Mouse (Mus musculus) midbrain, embryonic 13.5 days (tissue): ENCODE measurements at regions not wholly inside any gene's neighbourhood (a gene's known extent, or its start where the extent isn't known, plus 50 kb on each side); places are given as distances from the start of the nearest gene placed in this dataset.

Experiments used
- ATAC-seq: fragments of 200-750 bp; cut with Nextera tagmentation; 2 replicates; pipeline ENCODE4 v1.8.0; 2017; ENCODE audit warnings: mild to moderate bottlenecking, moderate TSS enrichment, moderate library complexity
- H3K27ac ChIP-seq: fragments of 300-500 bp; sonication (generic); 2 replicates; pipeline ENCODE4 v1.5.1; 2015; ENCODE audit warnings: inconsistent platforms, mild to moderate bottlenecking, moderate library complexity
- H3K27me3 ChIP-seq: fragments of 300-500 bp; sonication (generic); 2 replicates; pipeline ENCODE4 v1.6.1; 2015; ENCODE audit warnings: mild to moderate bottlenecking, inconsistent platforms
- H3K36me3 ChIP-seq: fragments of 300-500 bp; sonication (generic); 2 replicates; pipeline ENCODE4 v1.6.1; 2015; ENCODE audit warnings: mild to moderate bottlenecking, inconsistent platforms
- H3K4me1 ChIP-seq: fragments of 300-500 bp; sonication (generic); replicated peaks from 2 replicates; pipeline ENCODE4 v1.6.1; 2015; ENCODE audit warnings: inconsistent platforms
- H3K4me2 ChIP-seq: fragments of 300-500 bp; sonication (generic); replicated peaks from 2 replicates; pipeline ENCODE4 v1.6.1; 2015; ENCODE audit warnings: moderate library complexity, mild to moderate bottlenecking, inconsistent platforms
- H3K4me3 ChIP-seq: fragments of 300-500 bp; sonication (generic); replicated peaks from 2 replicates; pipeline ENCODE4 v1.5.1; 2015; ENCODE audit warnings: mild to moderate bottlenecking, inconsistent platforms
- H3K9ac ChIP-seq: fragments of 300-500 bp; sonication (generic); replicated peaks from 2 replicates; pipeline ENCODE4 v1.6.1; 2015; ENCODE audit warnings: mild to moderate bottlenecking, inconsistent platforms
- H3K9me3 ChIP-seq: fragments of 300-500 bp; sonication (generic); 2 replicates; pipeline ENCODE4 v1.6.1; 2016; ENCODE audit warnings: mild to moderate bottlenecking, inconsistent platforms
- WGBS: fragments of 180-500 bp; shearing (Covaris S2); methylation state at CpG from one replicate; pipeline ENCODE4 v1.1.7; 2015; 5-methylcytosine and 5-hydroxymethylcytosine counted together

- WGBS = 82% methylated on average over 2 of the region's 2 CpGs
- no peaks in the 10 kb centered on the region for H3K27me3 ChIP-seq
- H3K9ac ChIP-seq = no peak overlapping the region
- H3K4me2 ChIP-seq = no peak overlapping the region
- no peak for ATAC-seq
- no peak overlapping the region for H3K4me3 ChIP-seq
- no peaks in the 10 kb centered on the region for H3K36me3 ChIP-seq
- no peaks in the 10 kb centered on the region for H3K9me3 ChIP-seq
- no peak overlapping the region for H3K27ac ChIP-seq
- H3K4me1 ChIP-seq = no peaks in the 10 kb centered on the region
These were observed 837.9 kb downstream of the Tmem132b start for GRCm38 (mm10) chr5:126369436-126369835.

- Histone ChIP-seq H3K27me3 (no peaks in the 10 kb centered on the region), H3K4me2 (no peak overlapping the region), H3K4me3 (no peak overlapping the region), H3K27ac (no peak overlapping the region), H3K9ac (no peak overlapping the region), H3K36me3 (no peaks in the 10 kb centered on the region), H3K9me3 (no peaks in the 10 kb centered on the region), H3K4me1 (no peaks in the 10 kb centered on the region)
- WGBS = 63% methylated on average over 1 of the region's 1 CpGs
- ATAC-seq = no peak
These were observed 849.3 kb upstream of the Tmem132c start for GRCm38 (mm10) chr5:126392306-126392705.

GRCm38 (mm10) chr5:126395331-126395730 lies 846.3 kb upstream of the Tmem132c start:
- WGBS = 46% methylated on average over 8 of the region's 8 CpGs
- no peaks in the 10 kb centered on the region for H3K9me3 ChIP-seq
- H3K4me3 ChIP-seq = no peak overlapping the region
- no peaks in the 10 kb centered on the region for H3K4me1 ChIP-seq
- no peaks in the 10 kb centered on the region for H3K27me3 ChIP-seq
- no peak overlapping the region for H3K27ac ChIP-seq
- H3K36me3 ChIP-seq = no peaks in the 10 kb centered on the region
- H3K4me2 ChIP-seq = no peak overlapping the region
- H3K9ac ChIP-seq = no peak overlapping the region
- no peak for ATAC-seq

- Histone ChIP-seq H3K9ac (no peak overlapping the region), H3K9me3 (no peaks in the 10 kb centered on the region), H3K4me3 (no peak overlapping the region), H3K27ac (no peak overlapping the region), H3K36me3 (no peaks in the 10 kb centered on the region), H3K4me2 (no peak overlapping the region), H3K4me1 (no peaks in the 10 kb centered on the region), H3K27me3 (no peaks in the 10 kb centered on the region)
- WGBS = 81% methylated on average over 1 of the region's 1 CpGs
- no peak for ATAC-seq
These were observed 809.9 kb upstream of the Tmem132c start for GRCm38 (mm10) chr5:126431748-126432147.

GRCm38 (mm10) chr5:126438696-126439095 lies 802.9 kb upstream of the Tmem132c start:
- Histone ChIP-seq H3K9ac (no peak overlapping the region), H3K27me3 (no peaks in the 10 kb centered on the region), H3K27ac (no peak overlapping the region), H3K9me3 (no peaks in the 10 kb centered on the region), H3K4me2 (no peak overlapping the region), H3K36me3 (no peaks in the 10 kb centered on the region), H3K4me1 (no peaks in the 10 kb centered on the region), H3K4me3 (no peak overlapping the region)
- no peak for ATAC-seq
- whole genome bisulfite sequencing = 98% methylated on average over 1 of the region's 1 CpGs

- no peak overlapping the region for H3K9ac ChIP-seq
- H3K4me1 ChIP-seq = no peaks in the 10 kb centered on the region
- no peaks in the 10 kb centered on the region for H3K9me3 ChIP-seq
- no peak overlapping the region for H3K4me3 ChIP-seq
- H3K4me2 ChIP-seq = no peak overlapping the region
- no peaks in the 10 kb centered on the region for H3K27me3 ChIP-seq
- 88% methylated on average over 1 of the region's 1 CpGs for WGBS
- no peak for ATAC-seq
- H3K27ac ChIP-seq = no peak overlapping the region
- no peaks in the 10 kb centered on the region for H3K36me3 ChIP-seq
These were observed 801.1 kb upstream of the Tmem132c start for GRCm38 (mm10) chr5:126440516-126440915.

- Histone ChIP-seq H3K4me1 (0 out of 2 replicates have a peak, but pooled peaks cover 4% of the 10 kb centered on the region), H3K9ac (no peak overlapping the region), H3K4me3 (no peak overlapping the region), H3K4me2 (no peak overlapping the region), H3K36me3 (no peaks in the 10 kb centered on the region), H3K27me3 (no peaks in the 10 kb centered on the region), H3K9me3 (no peaks in the 10 kb centered on the region), H3K27ac (no peak overlapping the region)
- 44% methylated on average over 3 of the region's 3 CpGs for WGBS
- no peak for ATAC-seq
These were observed 765.8 kb upstream of the Tmem132c start for GRCm38 (mm10) chr5:126475761-126476160.

- Histone ChIP-seq H3K36me3 (no peaks in the 10 kb centered on the region), H3K27ac (no peak overlapping the region), H3K4me2 (no peak overlapping the region), H3K27me3 (no peaks in the 10 kb centered on the region), H3K4me1 (no peaks in the 10 kb centered on the region), H3K9me3 (no peaks in the 10 kb centered on the region), H3K9ac (no peak overlapping the region), H3K4me3 (no peak overlapping the region)
- ATAC-seq = no peak
- 19% methylated on average over 4 of the region's 4 CpGs for WGBS
These were observed 719.5 kb upstream of the Tmem132c start for GRCm38 (mm10) chr5:126522076-126522475.

- Histone ChIP-seq H3K36me3 (no peaks in the 10 kb centered on the region), H3K27me3 (no peaks in the 10 kb centered on the region), H3K9ac (no peak overlapping the region), H3K9me3 (no peaks in the 10 kb centered on the region), H3K4me2 (no peak overlapping the region), H3K27ac (no peak overlapping the region), H3K4me1 (no peaks in the 10 kb centered on the region), H3K4me3 (no peak overlapping the region)
- no peak for ATAC-seq
- WGBS = 82% methylated on average over 4 of the region's 4 CpGs
These were observed 715.7 kb upstream of the Tmem132c start for GRCm38 (mm10) chr5:126525863-126526262.

- no peak for ATAC-seq
- H3K4me3 ChIP-seq = no peak overlapping the region
- H3K9me3 ChIP-seq = no peaks in the 10 kb centered on the region
- no peak overlapping the region for H3K27ac ChIP-seq
- 76% methylated on average over 5 of the region's 5 CpGs for WGBS
- no peak overlapping the region for H3K4me2 ChIP-seq
- H3K4me1 ChIP-seq = no peaks in the 10 kb centered on the region
- H3K36me3 ChIP-seq = no peaks in the 10 kb centered on the region
- no peak overlapping the region for H3K9ac ChIP-seq
- H3K27me3 ChIP-seq = no peaks in the 10 kb centered on the region
These were observed 710.6 kb upstream of the Tmem132c start for GRCm38 (mm10) chr5:126530806-126531527.

- Histone ChIP-seq H3K4me1 (no peaks in the 10 kb centered on the region), H3K9me3 (no peaks in the 10 kb centered on the region), H3K9ac (no peak overlapping the region), H3K27me3 (no peaks in the 10 kb centered on the region), H3K4me2 (no peak overlapping the region), H3K36me3 (no peaks in the 10 kb centered on the region), H3K27ac (no peak overlapping the region), H3K4me3 (no peak overlapping the region)
- ATAC-seq = no peak
- WGBS = 91% methylated on average over 5 of the region's 5 CpGs
These were observed 710.1 kb upstream of the Tmem132c start for GRCm38 (mm10) chr5:126531528-126531894.

- no peak overlapping the region for H3K4me2 ChIP-seq
- H3K27ac ChIP-seq = no peak overlapping the region
- no peaks in the 10 kb centered on the region for H3K27me3 ChIP-seq
- H3K9ac ChIP-seq = no peak overlapping the region
- H3K4me3 ChIP-seq = no peak overlapping the region
- WGBS = 95% methylated on average over 1 of the region's 1 CpGs
- H3K36me3 ChIP-seq = no peaks in the 10 kb centered on the region
- ATAC-seq = no peak
- H3K4me1 ChIP-seq = no peaks in the 10 kb centered on the region
- H3K9me3 ChIP-seq = no peaks in the 10 kb centered on the region
These were observed 709.6 kb upstream of the Tmem132c start for GRCm38 (mm10) chr5:126531975-126532374.

GRCm38 (mm10) chr5:126538072-126538471 lies 703.5 kb upstream of the Tmem132c start:
- H3K27me3 ChIP-seq = no peaks in the 10 kb centered on the region
- H3K4me2 ChIP-seq = no peak overlapping the region
- no peaks in the 10 kb centered on the region for H3K9me3 ChIP-seq
- no peak overlapping the region for H3K27ac ChIP-seq
- H3K36me3 ChIP-seq = no peaks in the 10 kb centered on the region
- no peak overlapping the region for H3K9ac ChIP-seq
- peaks cover 4% of the 10 kb centered on the region; the same call in 1 of the 2 replicates for H3K4me1 ChIP-seq
- no peak for ATAC-seq
- H3K4me3 ChIP-seq = no peak overlapping the region
- WGBS = 90% methylated on average over 2 of the region's 2 CpGs
